Mouse (Mus musculus): ENCODE data around the gene Slc6a1. TPM values are rescaled to one million over a fixed set of nuclear protein-coding genes. Genes with fewer than 3 reads are reported as not detected.
A peak's percentile ranks its signal among the peaks of the same experiment; 100 is the strongest.

Slc6a1 gene
- total RNA-seq, 2 experiments from 2014 or later, result 0.61 TPM; not detected in 1

DNA sequence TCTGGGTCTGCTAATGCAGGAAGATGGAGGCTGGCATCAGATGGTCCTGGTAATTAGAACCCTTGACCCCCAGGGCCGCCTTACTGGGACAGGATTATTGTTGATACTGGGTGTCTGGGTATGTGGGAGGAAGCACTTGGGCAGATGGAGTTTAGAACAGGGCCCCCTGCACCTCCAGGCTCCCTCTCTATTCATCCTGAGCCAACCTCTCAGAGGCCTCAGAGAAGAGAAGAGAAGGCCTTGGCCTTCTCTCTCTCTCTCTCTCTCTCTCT, 54.4 kb downstream of the Slc6a1 start:
- ATAC-seq (replicated peaks; ENCODE audit: low FRiP score, low TSS enrichment, poor library complexity, severe bottlenecking), result no peak

GRCm38 (mm10) chr6:114341381-114341780, 58.9 kb downstream of the Slc6a1 start:
- ATAC-seq (replicated peaks; ENCODE audit: low FRiP score, low TSS enrichment, poor library complexity, severe bottlenecking), result peak; percentile 70; the same call in 1 of the 2 replicates

- no peak for ATAC-seq (replicated peaks; ENCODE audit: low FRiP score, low TSS enrichment, poor library complexity, severe bottlenecking)
Measured at GRCm38 (mm10) chr6:114343740-114344139, 61.3 kb downstream of the Slc6a1 start.

DNA sequence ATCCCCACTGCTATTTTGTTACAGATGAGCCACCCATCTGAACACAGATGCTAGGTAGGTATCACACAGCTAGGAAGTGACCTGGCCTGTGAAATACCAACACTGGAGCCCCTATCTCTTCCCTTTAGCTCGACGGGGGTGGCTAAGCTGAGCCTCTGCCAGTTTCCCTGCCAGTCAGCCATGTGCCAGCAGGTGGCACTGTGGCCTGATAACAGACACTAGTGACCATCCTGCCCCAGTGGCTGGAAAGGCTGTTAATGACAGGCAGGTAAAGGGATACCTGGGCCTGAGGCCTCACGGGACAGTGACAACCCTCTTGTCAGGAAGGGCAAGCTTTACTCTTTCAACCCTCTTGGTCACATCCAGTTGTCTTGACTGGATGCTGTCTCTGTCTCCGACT, 62.7 kb downstream of the Slc6a1 start:
- peak; percentile 73 for ATAC-seq (replicated peaks; ENCODE audit: low FRiP score, low TSS enrichment, poor library complexity, severe bottlenecking)

- no peak for ATAC-seq (replicated peaks; ENCODE audit: low FRiP score, low TSS enrichment, poor library complexity, severe bottlenecking)
Measured at GRCm38 (mm10) chr6:114347831-114348754, 65.7 kb downstream of the Slc6a1 start.

DNA sequence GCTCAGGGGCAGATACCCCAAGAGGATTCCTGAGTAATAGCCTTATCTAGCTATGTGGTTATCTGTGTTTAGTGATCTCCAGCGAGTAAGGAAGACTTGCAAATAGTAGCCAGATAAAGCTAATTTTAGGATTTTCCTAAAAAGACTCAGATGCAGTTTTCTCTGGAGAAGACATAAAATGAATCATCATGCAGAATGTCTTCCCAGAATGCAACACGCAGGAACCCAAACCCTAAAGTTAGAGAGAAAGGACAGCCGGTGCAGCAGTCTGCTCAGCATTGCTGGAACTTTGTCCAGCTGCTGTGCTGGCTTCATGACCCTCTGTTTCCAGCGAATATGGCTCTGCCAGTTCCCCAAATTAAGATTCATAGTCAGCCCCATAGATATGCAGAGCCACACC, 72.2 kb downstream of the Slc6a1 start:
- ATAC-seq (replicated peaks; ENCODE audit: low FRiP score, low TSS enrichment, poor library complexity, severe bottlenecking), result no peak

DNA sequence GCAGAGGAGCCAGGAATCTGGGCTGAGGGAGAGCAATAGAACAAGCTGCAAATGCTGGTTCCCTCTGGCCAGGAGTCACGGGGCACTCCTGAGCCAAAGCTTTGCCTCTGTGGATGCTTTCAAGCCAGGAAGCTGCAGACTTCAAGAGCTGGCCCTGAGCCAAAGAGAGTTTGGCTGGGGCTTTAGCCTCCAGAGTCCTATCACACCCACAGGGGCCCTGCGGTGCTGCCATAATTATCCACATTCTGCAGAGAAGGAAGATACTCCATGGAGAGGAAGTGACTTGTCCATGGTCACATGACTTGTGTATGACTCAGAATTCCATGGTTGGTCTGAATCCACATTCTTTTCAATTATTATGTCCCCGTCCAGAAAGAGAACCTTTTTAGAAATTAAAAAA, 75.7 kb downstream of the Slc6a1 start:
- no peak for ATAC-seq (replicated peaks; ENCODE audit: low FRiP score, low TSS enrichment, poor library complexity, severe bottlenecking)

DNA sequence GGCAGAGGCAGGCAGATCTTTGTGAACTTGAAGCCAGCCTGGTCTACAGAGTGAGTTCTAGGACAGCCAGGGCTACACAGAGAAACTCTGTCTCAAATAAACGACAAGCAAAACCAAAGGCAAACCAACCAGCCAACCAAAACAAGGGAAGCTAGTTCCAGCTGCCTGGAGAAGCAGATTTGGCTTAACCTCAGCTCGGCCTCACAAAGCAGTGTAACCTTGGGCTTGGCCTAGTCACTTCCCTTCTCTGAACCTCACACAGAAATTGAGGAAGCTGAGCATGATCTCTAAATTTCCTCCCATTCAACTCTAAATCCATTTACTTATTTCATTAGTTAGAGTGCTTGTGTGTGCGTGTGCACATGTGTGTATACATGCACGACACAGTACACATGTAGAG, 79.9 kb downstream of the Slc6a1 start:
- ATAC-seq (replicated peaks; ENCODE audit: low FRiP score, low TSS enrichment, poor library complexity, severe bottlenecking), result no peak

GRCm38 (mm10) chr6:114363740-114364139, 81.3 kb downstream of the Slc6a1 start:
- no peak for ATAC-seq (replicated peaks; ENCODE audit: low FRiP score, low TSS enrichment, poor library complexity, severe bottlenecking)

- no peak for ATAC-seq (replicated peaks; ENCODE audit: low FRiP score, low TSS enrichment, poor library complexity, severe bottlenecking)
Measured at GRCm38 (mm10) chr6:114364734-114365133, 82.3 kb downstream of the Slc6a1 start.

DNA sequence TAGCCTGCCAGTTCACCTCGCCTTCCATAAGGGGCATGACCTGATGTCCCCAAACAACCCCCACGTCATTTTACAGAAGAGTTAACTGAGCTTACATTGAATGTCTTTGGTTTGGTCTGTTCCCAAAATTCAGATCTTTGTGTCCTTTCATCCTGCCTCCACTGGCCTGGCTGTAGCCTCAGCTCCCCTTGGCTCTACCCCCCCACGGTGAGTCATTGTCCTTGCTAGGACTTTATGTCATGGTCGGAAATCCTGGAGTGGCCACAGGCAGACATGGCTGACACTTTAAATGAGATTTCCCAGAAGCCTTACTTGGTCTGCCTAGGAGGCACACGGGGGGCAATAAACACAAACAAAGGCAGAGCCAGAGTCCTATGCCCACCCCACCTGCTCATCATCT, 83.8 kb downstream of the Slc6a1 start:
- ATAC-seq (replicated peaks; ENCODE audit: low FRiP score, low TSS enrichment, poor library complexity, severe bottlenecking), result no peak

Other genes with a start within 250 kb of the Slc6a1 start
- not detected in 2 replicates for gene Atp2b2, start 240.0 kb upstream of the Slc6a1 start, total RNA-seq (2014; fragmentation: Nextera tagmentation)
- gene Atp2b2, start 240.0 kb upstream of the Slc6a1 start, total RNA-seq (2017), result not detected in 2 replicates
- not detected in 2 replicates for gene Slc6a11, start 151.4 kb upstream of the Slc6a1 start, total RNA-seq (2014; fragmentation: Nextera tagmentation)
- gene Slc6a11, start 151.4 kb upstream of the Slc6a1 start, total RNA-seq (2017), result not detected in 2 replicates
- not detected in 2 replicates for gene Hrh1, start 115.3 kb downstream of the Slc6a1 start, total RNA-seq (2014; fragmentation: Nextera tagmentation)
- not detected in 2 replicates for gene Hrh1, start 115.3 kb downstream of the Slc6a1 start, total RNA-seq (2017)